Mouse (Mus musculus) urinary bladder, adult 2 months (tissue): ENCODE data around the gene Dnm2. TPM values are rescaled to one million over a fixed set of nuclear protein-coding genes. Genes with fewer than 3 reads are reported as not detected.
"Not testable (repeated sequence)": the region's sequence is repeated elsewhere in the genome, so short reads cannot be mapped to it uniquely, and the experiment has no call there.

ENCODE experiments used
- DNase-seq: peaks from one replicate; pipeline ENCODE4 v3.0.0; 2022; ENCODE audit warnings: low spot score
- polyA plus RNA-seq: library from polyadenylated mRNA; depleted of rRNA; stranded (reverse); fragments of >200 nt; gene quantifications from 2 replicates; pipeline ENCODE4 v1.2.3, GENCODE M21; 2012

The Dnm2 gene
- polyA plus RNA-seq, 1 experiment = 76.4 TPM

- no peak for DNase-seq
Observed at GRCm38 (mm10) chr9:21505767-21506166, 81.1 kb downstream of the Dnm2 start.

DNA sequence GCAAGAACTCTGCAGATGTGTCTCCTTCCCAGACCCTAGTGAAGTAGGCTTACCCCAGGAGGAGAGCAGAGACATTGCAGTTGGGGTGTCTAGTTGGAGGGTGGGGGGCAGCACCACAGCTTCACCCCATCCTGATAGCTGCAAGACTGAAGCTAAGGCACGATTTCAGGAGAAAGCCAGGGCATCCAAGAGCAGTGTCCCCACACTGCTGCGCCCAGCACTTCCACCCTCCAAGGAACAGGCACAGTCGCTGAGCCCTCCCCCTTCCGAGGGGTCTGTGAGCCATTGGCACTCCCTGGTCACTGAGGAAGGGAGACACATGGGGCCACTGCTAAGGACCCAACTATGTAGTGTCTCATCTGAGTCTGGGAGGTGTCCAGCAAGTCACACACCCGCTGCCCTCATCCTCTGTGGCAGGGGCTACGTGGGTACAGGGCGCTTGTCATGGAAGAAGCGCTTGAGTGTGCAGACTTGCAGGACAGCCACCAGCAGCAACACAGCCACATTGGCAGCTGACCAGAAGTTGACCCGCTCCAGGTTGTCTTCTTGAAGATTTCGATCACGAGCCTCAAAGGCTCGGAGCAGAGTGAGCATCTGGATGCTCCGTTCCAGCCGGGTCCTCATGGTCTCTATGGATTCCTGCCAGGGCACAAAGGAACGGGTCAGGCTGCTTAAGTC, 83.2 kb downstream of the Dnm2 start:
- no peak for DNase-seq

DNA sequence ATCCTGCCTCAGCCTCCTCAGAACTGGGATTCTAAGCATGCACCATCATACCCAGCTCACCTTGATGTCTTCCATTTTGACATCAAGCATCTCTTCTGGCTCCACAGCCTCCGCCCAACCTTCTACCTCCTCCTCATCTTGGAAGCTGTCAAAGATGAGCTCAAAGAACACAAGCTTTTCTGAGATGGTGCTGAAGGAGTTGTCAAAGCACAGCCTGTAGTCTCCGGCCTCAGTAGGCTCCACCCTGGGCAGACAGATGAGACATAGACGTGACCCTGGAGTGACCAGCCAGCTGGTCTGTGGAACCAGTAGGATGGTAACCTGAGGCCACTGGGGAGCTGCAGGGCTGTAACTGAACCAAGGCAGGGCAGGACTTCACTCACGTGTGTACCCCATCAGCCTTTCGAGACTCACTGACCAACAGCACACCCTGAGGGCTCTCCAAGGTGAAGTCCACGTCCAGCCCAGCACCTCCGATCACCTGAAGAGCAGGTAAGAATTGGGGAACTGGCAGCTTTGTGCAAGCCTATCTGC, 84.2 kb downstream of the Dnm2 start:
- DNase-seq = no peak

DNA sequence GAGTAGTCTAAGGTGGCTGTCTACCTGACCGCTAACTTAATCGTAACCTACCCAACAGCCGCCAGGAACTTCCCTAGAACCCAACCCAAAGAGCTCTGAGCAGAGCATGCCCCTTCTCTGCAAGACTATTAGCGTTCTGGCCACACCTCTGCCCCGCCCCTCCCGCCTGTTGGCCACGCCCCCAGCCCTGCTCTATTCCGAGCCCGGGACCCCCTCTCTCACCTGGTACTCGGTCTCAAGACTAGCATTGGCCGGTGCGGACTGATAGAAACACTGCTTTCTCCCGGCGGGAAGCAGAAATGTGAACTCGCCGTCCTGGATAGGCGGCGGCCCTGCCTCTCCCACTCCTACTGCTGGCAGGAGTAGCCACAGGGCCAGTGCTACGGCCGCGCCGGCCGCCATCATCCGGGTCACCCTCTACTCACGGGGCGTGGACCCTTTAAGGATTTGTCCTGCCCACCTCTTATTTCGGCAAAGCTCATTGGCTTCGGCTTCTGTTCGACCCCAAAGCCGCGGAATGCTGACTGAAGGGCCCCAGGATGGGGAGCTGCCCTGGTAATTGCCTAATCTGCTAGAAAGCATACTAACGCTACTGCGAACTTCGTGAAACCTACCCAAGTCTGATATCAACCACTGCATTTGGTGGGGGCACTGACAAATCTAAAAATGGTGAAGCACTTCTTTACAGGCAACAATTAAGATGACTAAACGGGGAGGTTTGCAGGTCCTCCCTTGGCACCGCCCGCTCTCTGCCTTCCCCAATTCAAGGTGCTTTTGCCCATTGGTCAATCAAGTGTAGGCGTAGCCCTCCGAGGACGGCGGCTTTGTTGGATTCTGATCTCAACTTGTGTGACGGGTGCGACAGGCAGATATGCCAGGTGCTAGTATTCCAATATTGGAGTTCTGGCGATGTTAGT, 85.3 kb downstream of the Dnm2 start, which contains the start of gene Tmed1:
Gene Tmed1 (minus strand): TSS at position 481 of the 917 bp plus-strand sequence.
- peak; percentile 89 for DNase-seq

DNA sequence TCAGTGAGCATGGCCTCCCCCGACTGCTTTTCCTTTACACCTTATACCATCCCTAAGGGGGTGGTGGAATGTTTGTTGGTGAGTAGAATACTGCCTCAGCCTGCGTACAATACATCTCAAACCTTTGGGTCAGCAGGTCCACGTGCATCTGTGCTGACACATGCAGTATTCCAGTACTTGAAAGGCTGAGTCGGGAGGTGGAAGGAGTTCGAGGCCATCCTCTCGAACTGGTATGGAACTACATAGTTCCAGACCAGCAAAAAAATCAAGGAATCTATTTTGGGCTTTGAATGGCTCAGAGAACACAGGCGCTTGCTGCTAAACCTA, 85.9 kb downstream of the Dnm2 start:
- DNase-seq = no peak

- DNase-seq = no peak
Observed at GRCm38 (mm10) chr9:21511052-21511451, 86.3 kb downstream of the Dnm2 start.

GRCm38 (mm10) chr9:21513466-21513865, 88.8 kb downstream of the Dnm2 start:
- no peak for DNase-seq

- no peak for DNase-seq
Observed at GRCm38 (mm10) chr9:21517947-21518495, 93.3 kb downstream of the Dnm2 start.

DNA sequence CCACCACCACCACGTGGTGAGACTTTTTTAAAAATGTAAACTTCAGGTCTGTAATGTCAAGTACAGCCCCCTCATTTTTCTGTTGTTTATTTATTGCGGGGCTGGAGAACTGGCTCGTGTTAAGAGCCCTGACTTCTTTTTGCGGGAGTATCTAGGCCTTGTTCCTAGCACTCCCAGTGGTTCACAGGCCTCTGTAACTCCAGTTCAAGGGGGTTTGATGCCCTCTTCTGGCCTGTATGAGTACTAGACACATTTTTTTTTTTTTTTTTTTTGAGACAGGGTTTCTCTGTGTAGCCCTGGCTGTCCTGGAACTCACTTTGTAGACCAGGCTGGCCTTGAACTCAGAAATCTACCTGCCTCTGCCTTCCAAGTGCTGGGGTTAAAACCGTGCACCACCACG, 94.0 kb downstream of the Dnm2 start:
- DNase-seq = not testable (repeated sequence)

DNA sequence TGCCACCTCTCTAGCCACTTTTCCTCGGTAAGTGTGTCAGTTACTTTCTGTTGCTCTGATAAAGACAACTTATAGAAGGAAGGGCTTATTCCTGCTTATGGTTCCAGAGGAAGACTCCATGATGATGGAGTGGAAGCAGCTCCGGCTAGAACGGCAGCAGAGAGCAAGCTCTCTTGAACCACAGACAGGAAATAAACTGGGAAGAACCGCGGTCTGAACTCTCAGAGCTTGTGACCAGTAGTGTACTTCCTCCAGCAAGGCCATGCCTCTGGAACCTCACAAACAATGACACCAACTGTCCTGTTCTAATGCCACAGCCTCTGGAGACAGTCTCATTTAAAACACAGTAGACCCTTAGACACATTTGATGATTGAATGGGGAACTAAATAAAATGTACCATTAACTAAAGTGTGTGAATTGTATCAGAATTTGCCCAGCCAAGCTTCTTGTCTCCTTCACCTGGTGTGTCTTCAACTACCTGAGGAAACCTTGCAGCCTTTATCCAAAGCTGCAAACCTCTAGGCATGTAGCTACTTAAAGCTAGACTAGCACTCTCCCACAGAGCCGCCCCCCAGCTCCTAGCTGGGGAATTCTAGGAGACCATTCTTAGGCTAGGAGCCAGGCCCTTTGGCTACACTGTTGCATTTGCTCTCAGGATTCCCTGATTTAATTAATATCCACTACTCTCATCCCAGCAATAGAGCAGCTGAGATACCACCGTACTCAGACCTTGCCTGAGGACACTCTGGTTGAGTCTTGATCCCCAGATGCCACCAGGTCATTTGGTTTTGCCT, 100.6 kb downstream of the Dnm2 start:
- no peak for DNase-seq

DNA sequence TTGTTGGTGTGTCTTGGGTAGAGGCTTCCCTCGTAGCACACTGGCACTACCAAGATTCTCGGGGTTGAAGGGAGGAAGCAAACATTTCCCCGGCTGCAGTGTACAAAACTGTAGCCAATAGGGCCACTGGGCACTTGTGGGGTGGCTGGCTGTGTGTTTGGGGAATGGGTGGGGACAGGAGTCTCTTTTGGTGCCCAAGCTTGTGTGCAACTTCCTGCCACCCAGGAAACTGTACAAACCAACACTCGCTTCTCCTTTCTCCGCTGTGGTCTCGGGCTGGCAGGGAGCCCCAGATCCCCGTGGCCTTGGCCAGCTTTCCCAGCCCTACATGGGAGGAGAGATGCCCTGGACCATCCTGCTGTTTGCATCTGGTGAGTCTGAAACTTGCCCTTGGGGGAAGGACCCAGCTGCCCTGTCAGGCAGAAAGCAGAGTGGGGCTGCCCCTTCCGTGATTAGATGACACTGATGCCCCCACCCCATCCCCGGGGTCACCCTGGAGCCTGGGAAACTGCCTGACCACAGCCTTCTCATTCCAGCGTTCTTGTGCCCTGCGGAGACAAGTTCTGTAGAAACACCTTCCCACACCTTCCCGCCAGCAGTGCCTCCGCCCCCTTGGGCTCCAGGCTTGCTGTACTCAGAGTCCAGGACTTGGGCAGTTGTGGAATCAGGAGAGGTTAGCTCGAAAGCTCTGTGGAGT, 101.4 kb downstream of the Dnm2 start, which contains the start of gene AB124611:
Gene AB124611 (plus strand): TSS at position 240 of the 697 bp plus-strand sequence.
- DNase-seq = no peak

DNA sequence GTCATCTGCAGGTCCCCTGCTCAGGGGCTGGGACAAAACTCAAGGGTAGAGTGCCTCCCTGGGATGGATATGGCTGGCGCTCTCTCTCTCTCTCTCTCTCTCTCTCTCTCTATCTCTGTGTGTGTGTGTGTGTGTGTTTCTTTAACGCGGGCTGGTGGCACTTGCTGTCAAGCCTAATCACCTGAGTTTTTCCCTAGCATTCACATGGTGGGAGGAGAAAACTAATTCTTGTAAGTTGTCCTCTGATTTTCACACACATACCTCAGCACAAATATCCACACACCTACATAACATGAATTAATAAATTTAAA, 101.9 kb downstream of the Dnm2 start:
- no peak for DNase-seq

DNA sequence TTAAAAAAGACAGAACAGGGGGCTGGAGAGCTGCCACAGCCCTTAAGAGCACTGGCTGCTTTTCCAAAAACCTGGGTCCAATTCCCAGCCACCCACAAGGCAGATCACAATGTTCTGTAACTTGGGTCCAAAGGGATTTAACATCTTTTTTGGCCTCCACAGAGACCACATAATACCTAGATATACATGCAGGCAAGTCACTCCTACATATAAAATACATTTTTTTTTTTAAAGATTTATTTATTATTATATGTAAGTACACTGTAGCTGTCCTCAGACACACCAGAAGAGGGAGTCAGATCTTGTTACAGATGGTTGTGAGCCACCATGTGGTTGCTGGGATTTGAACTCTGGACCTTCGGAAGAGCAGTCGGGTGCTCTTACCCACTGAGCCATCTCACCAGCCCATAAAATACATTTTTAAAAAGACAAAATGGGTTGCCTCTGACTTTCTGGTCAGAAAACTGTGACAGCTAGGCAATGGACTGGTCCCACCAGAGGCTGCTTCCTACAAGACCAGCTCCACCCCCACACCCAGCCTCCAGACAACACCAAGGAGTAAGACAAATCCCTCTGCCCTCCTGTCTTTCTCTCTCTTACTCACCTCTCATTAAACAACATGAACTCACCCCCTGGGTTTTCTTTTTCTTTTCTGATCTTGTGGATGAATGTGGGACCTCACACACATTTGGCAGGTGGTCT, 102.5 kb downstream of the Dnm2 start:
- DNase-seq = no peak

GRCm38 (mm10) chr9:21527917-21528324, 103.2 kb downstream of the Dnm2 start:
- no peak for DNase-seq

DNA sequence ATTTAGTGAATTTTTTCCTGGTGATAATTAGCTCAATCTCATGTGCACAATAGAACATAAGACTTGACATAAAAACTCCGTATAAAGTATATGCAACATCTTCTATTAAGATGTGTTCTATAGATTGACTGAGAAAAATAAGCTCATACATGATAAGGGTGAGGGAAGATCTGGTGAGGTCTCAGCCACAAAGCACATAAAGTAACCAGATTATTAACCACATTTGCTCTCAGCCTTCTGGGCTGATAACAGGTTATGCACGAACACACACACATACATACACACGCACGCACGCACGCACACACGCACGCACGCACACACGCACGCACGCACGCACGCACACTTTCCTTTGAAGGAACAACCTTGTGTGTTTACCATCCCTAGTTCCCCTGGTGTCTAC, 111.8 kb downstream of the Dnm2 start:
- no peak for DNase-seq

DNA sequence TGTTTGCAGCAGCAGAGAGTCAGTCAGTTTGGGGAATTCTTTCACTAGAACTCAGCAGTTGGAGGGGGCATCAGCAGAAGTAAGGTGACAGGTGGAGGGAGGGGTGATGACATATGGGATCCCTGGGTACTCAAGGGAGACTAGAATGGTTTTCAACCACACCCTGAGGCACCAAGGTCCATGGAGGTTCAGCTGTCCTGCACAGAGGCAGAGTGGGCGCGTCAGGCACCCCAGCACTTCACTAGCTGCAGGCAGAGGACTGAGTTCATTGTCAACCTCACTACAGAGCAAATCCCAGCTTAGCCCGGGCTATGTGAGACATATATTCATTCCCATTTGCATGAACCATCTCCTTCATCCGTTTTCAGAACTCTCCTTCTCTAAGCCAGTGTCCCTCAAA, 112.3 kb downstream of the Dnm2 start:
- DNase-seq = no peak

DNA sequence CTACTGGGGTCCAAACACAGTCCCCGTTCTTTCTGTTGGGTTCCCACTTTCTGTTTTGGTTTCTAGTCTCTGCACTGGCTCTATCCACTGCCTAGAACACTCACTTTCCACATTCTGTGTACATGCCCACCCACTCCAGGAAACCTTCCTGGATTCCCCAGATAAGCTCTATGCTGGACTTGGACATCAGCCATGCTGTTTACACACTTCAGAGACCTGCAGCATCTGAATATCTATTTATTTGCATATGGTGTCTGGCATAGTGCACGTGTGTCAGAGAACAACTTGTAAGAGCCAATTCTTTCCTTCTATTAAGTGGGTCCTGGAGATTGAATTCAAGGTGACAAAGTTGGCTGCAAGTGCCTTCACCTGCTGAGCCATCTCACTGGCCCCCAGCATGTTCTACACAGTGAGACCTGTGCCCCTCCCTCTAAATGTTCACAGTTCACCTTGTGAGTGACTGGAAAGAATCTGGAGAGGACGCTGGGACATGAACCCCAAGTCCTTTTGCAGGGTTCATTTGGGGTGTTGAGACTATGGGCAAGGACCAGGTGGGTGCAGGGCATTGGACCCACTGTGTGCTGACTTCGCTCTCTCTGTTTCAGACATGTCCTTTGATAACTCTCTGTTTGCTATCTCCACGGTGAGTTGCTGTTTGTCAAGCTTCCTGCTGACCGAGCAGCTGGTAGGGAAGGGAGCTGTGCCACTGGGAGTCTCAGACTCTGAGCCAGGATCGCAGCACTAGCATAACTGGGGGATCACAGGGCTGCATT, 115.5 kb downstream of the Dnm2 start:
- DNase-seq = no peak

DNA sequence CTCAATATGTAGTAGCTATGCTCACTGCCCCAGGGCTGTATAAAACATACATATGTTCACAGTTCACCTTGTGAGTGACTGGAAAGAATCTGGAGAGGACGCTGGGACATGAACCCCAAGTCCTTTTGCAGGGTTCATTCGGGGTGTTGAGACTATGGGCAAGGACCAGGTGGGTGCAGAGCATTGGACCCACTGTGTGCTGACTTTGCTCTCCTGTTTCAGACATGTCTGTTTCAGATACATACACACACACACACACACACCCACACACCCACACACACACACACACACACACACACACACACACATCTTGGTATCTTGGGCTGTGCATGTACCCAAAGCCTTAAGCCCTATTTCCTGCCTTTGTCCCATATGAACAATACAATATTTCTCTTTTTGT, 117.3 kb downstream of the Dnm2 start:
- not testable (repeated sequence) for DNase-seq

DNA sequence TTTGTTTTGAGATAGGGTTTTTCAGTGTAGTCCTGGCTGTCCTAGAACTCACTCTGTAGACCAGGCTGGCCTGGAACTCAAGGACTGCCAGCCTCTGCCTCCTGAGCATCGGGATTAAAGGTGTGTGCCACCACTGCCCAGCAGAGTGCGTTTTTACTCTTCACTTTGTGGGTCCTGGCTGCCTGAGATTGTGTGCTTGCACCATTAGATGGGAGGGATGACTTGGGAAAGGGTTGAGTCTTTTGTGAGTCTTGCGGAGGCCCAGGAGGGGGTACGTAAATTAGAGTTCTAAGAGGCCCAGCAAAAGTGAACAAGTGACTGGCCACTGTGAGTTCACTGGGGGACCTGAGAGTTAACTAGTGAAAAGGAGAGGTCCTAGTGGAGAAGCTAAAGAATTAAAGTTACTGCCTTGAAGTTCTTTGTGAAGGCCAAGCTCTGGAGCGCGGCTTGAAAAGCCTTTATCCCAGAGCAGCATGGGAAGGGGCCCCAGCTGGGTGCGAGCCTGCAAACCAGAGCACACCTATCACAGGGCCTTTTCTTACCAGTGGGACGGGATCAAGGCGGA, 120.7 kb downstream of the Dnm2 start:
- DNase-seq = no peak
